Mouse (Mus musculus): ENCODE measurements at regions not wholly inside any gene's neighbourhood (a gene's known extent, or its start where the extent isn't known, plus 50 kb on each side); places are given as distances from the start of the nearest gene placed in this dataset.
A peak's percentile ranks its signal among the peaks of the same experiment; 100 is the strongest.

DNA sequence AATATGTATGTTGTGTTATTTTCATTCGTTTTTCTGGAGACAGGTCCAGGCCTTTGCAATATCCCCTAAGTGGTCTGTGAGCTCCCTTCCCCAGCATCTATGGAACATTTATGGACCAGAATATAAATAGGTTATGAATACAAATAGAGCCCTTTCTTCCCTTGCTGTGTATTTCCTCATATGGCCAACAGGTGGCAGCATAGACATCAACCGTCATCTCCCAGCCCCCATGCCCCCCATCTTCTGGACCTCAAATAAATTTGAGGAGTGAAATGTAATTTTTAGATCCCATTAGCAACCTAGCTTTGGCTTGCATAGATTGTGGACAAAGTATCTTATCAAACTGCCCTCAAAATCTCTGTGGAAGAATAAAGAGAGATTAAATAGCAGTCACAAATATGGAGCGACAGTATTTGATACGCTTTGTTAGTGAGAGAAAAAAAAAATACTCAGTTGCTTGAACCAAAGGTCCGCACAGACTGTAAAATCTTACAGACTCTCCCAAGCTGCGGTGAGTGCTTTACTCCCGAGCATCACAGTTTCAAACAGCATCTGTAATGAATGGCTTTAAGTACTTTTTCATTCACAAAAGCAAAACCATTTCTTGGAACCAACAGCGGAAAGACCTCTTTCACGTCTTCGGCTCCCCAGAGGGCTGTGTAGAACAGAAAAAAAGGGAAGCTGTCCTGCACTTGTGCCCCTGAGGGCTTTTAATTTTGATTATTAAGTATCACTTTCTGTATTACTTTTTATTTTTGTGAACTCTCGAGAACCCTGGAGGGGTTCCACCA is 101.6 kb downstream of the Zfp281 start:
- 67% methylated on average over 11 of the region's 11 CpGs for WGBS
- H3K36me3 ChIP-seq, result no peaks in the 10 kb centered on the region
- H3K9me3 ChIP-seq, result no peaks in the 10 kb centered on the region
- H3K27ac ChIP-seq, result no peak overlapping the region
- no peak for DNase-seq (ENCODE audit: low spot score)
- H3K27me3 ChIP-seq (ENCODE audit: insufficient read depth, poor library complexity, severe bottlenecking), result peaks cover 10% of the 10 kb centered on the region
- peaks cover 11% of the 10 kb centered on the region for H3K4me1 ChIP-seq (replicated peaks)
- no peak overlapping the region for H3K4me3 ChIP-seq

DNA sequence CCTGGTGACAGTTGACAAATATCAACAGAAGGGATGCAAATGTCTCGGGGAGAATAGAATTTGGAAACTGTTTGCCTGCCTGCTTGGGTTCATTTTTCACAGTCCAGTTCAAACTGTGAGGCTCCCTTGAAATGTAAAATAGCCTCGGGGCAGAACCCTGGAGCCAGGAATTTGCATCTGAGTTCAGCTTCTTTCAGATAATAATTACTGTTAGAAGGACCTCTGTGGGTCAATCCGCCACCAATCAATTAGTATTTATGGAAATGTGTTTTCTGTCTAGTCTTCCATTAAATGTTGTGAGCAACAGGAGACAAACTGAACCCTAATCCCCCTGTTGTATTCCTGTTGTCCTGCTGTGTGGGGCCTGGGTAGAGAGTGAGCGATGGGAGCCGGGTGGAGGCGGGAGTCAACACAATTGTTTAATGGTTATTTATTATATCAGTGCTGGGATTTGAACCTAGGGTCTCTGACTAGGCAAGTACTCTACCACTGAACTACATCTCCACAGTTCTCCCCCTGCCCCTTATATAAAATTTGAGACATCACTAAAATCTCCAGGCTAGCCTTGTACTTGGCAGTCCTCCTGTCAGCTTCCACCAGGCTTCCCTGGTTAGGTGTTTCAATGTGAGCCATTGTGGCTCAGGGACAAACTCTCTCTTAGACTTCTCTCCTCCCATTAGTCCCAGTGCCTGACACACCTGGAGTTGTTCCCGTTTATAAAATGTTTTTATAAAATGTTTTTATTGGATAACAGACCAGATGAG is 103.3 kb downstream of the Zfp281 start:
- H3K9me3 ChIP-seq, result no peaks in the 10 kb centered on the region
- no peak overlapping the region for H3K4me3 ChIP-seq
- no peak for DNase-seq (ENCODE audit: low spot score)
- WGBS, result 28% methylated on average over 7 of the region's 7 CpGs
- peaks cover 11% of the 10 kb centered on the region for H3K27me3 ChIP-seq (ENCODE audit: insufficient read depth, poor library complexity, severe bottlenecking)
- H3K36me3 ChIP-seq, result no peaks in the 10 kb centered on the region
- no peak overlapping the region for H3K27ac ChIP-seq
- peaks cover 14% of the 10 kb centered on the region for H3K4me1 ChIP-seq (replicated peaks)

DNA sequence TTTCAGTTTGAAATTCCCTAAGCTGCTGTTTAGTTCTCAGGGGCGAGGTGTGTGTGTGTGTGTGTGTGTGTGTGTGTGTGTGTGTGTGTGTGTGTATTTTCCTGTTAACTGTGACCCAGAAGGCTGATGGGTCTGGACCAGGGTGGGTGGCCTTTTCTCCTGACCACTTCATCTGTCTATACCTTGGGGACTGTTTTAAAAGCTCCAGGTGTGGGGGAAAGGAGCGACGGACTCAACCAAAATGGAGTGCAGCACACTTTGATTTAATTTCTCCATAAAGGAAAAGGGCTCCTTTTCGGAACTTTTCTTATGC is 103.9 kb downstream of the Zfp281 start:
- Histone ChIP-seq H3K27ac (no peak overlapping the region), H3K27me3 (ENCODE audit: insufficient read depth, poor library complexity, severe bottlenecking) (peaks cover 11% of the 10 kb centered on the region), H3K36me3 (no peaks in the 10 kb centered on the region), H3K4me3 (no peak overlapping the region), H3K4me1 (replicated peaks) (peaks cover 17% of the 10 kb centered on the region), H3K9me3 (no peaks in the 10 kb centered on the region)
- 69% methylated on average over 4 of the region's 4 CpGs for WGBS
- no peak for DNase-seq (ENCODE audit: low spot score)

DNA sequence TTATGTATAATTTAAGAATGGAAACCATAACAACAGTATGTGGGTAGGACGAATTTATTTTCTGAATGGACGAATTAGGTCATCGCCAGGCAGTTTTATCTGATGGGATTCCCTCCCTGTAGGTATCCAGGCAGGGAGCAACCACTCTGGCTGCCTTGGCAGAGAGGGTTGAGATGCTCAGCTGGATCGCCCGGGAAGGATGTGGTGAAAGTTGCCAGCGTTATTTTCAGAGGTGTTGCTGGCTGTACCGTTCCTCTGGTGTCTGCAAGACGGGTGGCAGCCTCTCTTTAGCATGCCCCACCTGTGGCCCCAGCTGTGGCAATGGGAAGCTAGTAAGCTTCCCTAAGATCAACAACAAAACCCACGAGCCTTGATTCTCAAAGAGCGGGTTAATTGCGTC is 105.9 kb downstream of the Zfp281 start:
- Histone ChIP-seq H3K27ac (no peak overlapping the region), H3K4me1 (replicated peaks) (peaks cover 17% of the 10 kb centered on the region), H3K27me3 (ENCODE audit: insufficient read depth, poor library complexity, severe bottlenecking) (peaks cover 11% of the 10 kb centered on the region), H3K36me3 (no peaks in the 10 kb centered on the region), H3K4me3 (no peak overlapping the region), H3K9me3 (no peaks in the 10 kb centered on the region)
- WGBS, result 52% methylated on average over 11 of the region's 11 CpGs
- no peak for DNase-seq (ENCODE audit: low spot score)

DNA sequence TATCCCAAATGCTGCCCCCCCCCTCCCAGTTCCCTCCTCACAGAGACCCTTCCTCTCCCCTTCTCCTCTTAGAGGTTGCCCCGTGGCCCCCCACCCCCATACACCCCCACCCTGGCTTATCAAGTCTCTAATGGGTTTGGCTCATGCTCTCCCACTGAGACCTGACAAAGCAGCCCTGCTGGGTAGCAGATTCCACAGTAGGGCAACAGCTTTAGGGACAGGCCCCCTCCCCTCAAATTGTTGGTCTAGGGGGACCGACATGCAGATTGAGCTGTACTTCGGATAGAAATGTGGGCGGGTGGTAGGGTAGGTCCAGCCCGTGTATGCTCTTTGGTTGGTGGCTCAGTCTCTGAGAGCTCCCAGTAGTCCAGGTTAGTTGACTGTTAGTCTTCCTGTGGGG is 113.3 kb downstream of the Zfp281 start:
- H3K4me1 ChIP-seq (replicated peaks), result peaks cover 9% of the 10 kb centered on the region
- no peak overlapping the region for H3K27ac ChIP-seq
- no peak for DNase-seq (ENCODE audit: low spot score)
- H3K9me3 ChIP-seq, result no peaks in the 10 kb centered on the region
- H3K4me3 ChIP-seq, result no peak overlapping the region
- no peaks in the 10 kb centered on the region for H3K36me3 ChIP-seq
- WGBS, result 15% methylated on average over 5 of the region's 5 CpGs
- no peaks in the 10 kb centered on the region for H3K27me3 ChIP-seq (ENCODE audit: insufficient read depth, poor library complexity, severe bottlenecking)

DNA sequence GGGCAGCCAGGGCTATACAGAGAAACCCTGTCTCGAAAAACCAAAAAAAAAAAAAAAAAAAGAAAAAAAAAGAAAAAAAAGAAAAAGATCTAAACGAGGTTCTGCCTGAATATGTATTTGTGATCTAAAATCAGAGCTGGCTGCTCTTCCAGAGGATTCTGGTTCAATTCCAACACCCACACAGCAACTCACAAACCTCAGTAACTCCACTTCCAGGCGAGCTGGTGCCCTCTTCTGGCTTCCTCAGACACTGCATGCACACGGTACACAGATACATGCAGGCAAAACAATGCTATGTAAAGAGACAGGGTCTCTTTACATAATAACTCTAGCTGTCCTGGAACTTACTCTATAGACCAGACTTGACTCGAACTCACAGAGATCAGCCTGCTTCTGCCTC is 114.8 kb downstream of the Zfp281 start:
- peak; percentile 30 for DNase-seq (ENCODE audit: low spot score)
- Histone ChIP-seq H3K27ac (no peak overlapping the region), H3K27me3 (ENCODE audit: insufficient read depth, poor library complexity, severe bottlenecking) (no peaks in the 10 kb centered on the region), H3K4me3 (no peak overlapping the region), H3K4me1 (replicated peaks) (peaks cover 5% of the 10 kb centered on the region), H3K9me3 (no peaks in the 10 kb centered on the region), H3K36me3 (no peaks in the 10 kb centered on the region)
- 79% methylated on average over 5 of the region's 5 CpGs for WGBS

DNA sequence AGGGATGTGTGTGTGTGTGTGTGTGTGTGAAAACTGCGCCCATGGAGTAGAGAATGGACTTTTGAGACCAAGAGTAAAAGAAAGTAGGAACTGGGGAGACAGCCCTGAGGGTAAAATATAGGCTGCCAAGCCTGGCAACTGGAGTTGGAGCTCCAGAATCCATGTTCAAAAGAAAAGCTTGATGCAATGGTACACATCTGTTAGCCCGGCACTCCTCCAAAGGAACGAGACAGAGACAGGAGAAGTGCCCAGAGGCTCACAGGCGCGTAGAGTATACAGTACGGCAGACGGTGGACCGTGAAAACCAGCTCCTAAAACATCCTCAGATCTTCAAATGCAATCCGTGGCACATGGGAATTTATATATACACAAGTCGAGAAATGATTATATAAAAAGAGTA is 116.4 kb downstream of the Zfp281 start:
- no peaks in the 10 kb centered on the region for H3K36me3 ChIP-seq
- no peak overlapping the region for H3K4me3 ChIP-seq
- no peaks in the 10 kb centered on the region for H3K9me3 ChIP-seq
- H3K27me3 ChIP-seq (ENCODE audit: insufficient read depth, poor library complexity, severe bottlenecking), result no peaks in the 10 kb centered on the region
- peaks cover 5% of the 10 kb centered on the region for H3K4me1 ChIP-seq (replicated peaks)
- WGBS, result 89% methylated on average over 10 of the region's 10 CpGs
- H3K27ac ChIP-seq, result no peak overlapping the region
- DNase-seq (ENCODE audit: low spot score), result no peak

DNA sequence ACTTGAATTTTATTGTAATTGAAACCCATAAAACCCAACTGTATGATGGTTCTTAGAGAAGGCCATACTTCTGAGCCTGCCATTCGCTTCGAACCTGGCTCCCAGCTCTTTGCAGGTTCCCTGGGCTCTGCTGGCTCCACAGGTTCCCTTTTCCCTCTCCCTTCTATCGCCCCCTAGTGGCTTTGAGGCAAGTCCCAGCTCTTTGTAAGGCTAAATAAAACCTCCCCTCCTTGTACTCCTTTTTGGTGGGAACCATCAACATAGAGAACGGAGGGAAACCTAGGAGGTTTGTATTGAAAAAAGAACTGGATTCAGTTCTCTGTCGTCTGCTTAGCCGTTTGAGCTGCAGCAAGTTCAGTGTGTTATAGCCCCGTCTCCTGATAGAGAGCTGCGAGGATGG is 124.5 kb downstream of the Zfp281 start:
- DNase-seq (ENCODE audit: low spot score), result peak; percentile 42
- Histone ChIP-seq H3K4me1 (replicated peaks) (no peaks in the 10 kb centered on the region), H3K27ac (no peak overlapping the region), H3K27me3 (ENCODE audit: insufficient read depth, poor library complexity, severe bottlenecking) (no peaks in the 10 kb centered on the region), H3K36me3 (no peaks in the 10 kb centered on the region), H3K4me3 (no peak overlapping the region), H3K9me3 (no peaks in the 10 kb centered on the region)
- WGBS, result 57% methylated on average over 8 of the region's 8 CpGs

DNA sequence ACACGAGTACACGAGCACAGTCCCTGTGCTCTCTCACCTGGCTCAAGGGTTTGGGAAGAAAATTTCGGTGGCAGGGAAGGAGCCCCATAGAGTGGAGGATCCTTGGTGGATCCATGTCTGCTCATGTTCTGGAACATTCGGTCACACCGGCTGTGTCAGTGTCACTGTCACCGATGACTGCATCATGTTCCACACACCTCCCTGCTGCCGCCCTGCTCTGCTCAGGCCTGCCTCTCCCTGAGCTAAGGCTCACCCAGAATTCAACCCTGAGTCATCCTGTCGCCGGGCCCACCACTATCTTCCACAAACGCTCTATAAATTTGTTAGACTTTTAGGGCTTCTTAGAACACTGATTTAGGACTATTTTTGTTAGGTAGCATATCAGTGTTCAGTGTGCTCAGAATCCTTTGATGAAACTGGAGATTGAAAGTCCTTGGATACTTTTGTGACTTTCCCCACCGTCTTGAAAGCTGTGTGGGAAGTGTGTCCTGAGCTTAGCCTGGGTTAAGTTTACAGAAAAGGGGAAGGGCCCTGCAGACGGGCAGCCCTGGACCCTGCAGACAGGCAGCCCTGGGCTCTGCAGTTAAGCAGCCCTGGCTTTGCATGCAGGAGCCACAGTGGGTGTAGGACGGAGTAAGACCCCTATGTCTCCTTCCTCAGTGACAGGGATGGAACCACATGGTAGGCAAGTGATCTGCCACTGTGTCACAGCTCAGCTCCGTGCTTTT is 126.9 kb downstream of the Zfp281 start:
- Histone ChIP-seq H3K9me3 (no peaks in the 10 kb centered on the region), H3K27me3 (ENCODE audit: insufficient read depth, poor library complexity, severe bottlenecking) (no peaks in the 10 kb centered on the region), H3K27ac (no peak overlapping the region), H3K4me1 (replicated peaks) (no peaks in the 10 kb centered on the region), H3K4me3 (no peak overlapping the region), H3K36me3 (no peaks in the 10 kb centered on the region)
- DNase-seq (ENCODE audit: low spot score), result no peak
- 81% methylated on average over 14 of the region's 14 CpGs for WGBS

DNA sequence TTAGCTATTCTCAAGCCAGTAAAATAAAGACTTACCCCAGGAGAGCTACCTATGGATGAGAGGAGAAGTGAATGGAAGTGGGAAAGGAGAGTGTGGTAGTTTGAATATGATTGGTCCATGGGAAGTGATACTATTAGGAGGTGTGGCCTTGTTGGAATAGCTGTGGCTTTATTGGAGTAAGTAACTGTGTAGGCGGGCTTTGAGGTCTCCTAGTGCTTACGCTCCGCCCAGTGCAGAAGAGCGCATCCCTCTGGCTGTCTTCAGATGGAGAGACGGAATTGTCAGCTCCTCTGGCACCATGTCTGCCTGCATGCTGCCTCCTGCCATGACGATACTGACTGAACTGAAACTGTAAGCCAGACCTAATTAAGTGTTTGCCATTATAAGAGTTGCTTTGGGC is 129.6 kb downstream of the Zfp281 start:
- H3K9me3 ChIP-seq, result peaks cover 6% of the 10 kb centered on the region; the same call in 1 of the 2 replicates
- no peaks in the 10 kb centered on the region for H3K27me3 ChIP-seq (ENCODE audit: insufficient read depth, poor library complexity, severe bottlenecking)
- DNase-seq (ENCODE audit: low spot score), result no peak
- H3K27ac ChIP-seq, result no peak overlapping the region
- no peak overlapping the region for H3K4me3 ChIP-seq
- WGBS, result 91% methylated on average over 6 of the region's 6 CpGs
- H3K36me3 ChIP-seq, result no peaks in the 10 kb centered on the region
- no peaks in the 10 kb centered on the region for H3K4me1 ChIP-seq (replicated peaks)

DNA sequence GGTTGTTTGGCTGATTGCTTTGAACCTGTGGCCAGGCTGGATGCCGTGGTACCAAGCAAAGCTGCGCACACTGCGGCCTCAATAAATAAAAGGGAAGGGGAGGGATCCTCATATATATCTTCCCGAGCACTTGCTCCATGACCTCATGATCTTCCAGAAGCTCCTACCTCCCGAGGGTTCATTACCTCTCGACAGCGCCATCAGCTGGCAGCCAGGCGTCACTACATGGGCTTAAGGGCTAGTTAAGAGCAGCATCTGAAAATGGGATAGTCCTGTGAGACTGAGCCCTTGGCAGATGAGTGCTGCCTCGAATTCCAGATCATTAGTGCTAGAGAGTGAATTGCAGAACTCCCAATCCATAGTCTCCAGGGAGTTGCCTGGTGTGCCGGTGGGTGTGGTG is 134.0 kb downstream of the Zfp281 start:
- no peaks in the 10 kb centered on the region for H3K4me1 ChIP-seq (replicated peaks)
- peaks cover 11% of the 10 kb centered on the region; the same call in 1 of the 2 replicates for H3K9me3 ChIP-seq
- H3K27ac ChIP-seq, result no peak overlapping the region
- H3K36me3 ChIP-seq, result no peaks in the 10 kb centered on the region
- WGBS, result 63% methylated on average over 10 of the region's 10 CpGs
- DNase-seq (ENCODE audit: low spot score), result no peak
- no peak overlapping the region for H3K4me3 ChIP-seq
- no peaks in the 10 kb centered on the region for H3K27me3 ChIP-seq (ENCODE audit: insufficient read depth, poor library complexity, severe bottlenecking)

DNA sequence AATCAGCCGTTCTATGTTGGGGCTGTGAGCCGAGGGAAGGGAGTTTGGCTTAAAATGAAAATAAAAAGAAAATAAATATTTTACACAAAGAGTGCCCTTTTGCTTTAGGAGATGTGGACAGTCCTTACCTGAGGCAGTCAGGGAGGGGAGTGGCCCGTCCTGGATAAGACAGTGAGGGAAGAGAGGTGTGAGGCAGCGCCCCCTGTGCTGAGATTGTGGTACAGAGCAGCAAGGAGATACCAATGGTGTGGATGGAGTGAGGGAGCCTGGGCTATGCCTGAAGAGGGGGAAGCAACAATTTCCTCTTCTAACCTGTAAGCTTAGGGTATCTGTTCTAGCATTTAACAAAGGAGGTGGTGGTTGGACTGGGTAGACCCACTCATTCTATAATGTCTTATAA is 134.5 kb downstream of the Zfp281 start:
- no peak for DNase-seq (ENCODE audit: low spot score)
- Histone ChIP-seq H3K4me1 (replicated peaks) (no peaks in the 10 kb centered on the region), H3K27ac (no peak overlapping the region), H3K9me3 (peaks cover 11% of the 10 kb centered on the region; the same call in 1 of the 2 replicates), H3K36me3 (no peaks in the 10 kb centered on the region), H3K27me3 (ENCODE audit: insufficient read depth, poor library complexity, severe bottlenecking) (no peaks in the 10 kb centered on the region), H3K4me3 (no peak overlapping the region)
- 76% methylated on average over 4 of the region's 4 CpGs for WGBS

DNA sequence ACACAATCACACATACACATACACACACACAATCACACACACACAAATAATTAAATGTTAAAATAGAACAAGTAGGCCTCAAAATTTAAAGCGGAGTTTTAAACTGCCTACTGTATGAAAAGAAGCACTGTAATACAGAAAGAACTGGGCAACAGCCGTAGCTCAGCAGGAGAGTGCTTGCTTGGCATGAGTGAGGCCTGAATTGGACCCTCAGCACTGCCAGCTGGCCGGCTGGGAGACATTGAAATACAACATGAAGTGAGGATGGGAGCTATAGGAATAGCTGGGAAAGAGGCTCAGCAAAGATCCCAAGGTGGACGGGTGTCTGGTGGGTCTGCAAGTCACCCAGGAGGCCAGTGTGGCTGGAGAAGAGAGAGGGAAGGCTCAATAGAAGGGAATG is 136.8 kb downstream of the Zfp281 start:
- Histone ChIP-seq H3K27ac (no peak overlapping the region), H3K36me3 (no peaks in the 10 kb centered on the region), H3K27me3 (ENCODE audit: insufficient read depth, poor library complexity, severe bottlenecking) (no peaks in the 10 kb centered on the region), H3K9me3 (peaks cover 11% of the 10 kb centered on the region; the same call in 1 of the 2 replicates), H3K4me3 (no peak overlapping the region), H3K4me1 (replicated peaks) (no peaks in the 10 kb centered on the region)
- 90% methylated on average over 4 of the region's 4 CpGs for WGBS
- no peak for DNase-seq (ENCODE audit: low spot score)
